12 mouse cellular contexts compared by ENCODE assay signal in genomic region chr3:27579229-27579628, GRCm38 (mm10).
DNase-seq lines count a peak whose midpoint lies in the region; ATAC-seq and TF ChIP-seq lines count a peak whose summit lies in the region.
"Had no signal": no experiment of that assay in that cellular context is flagged by ENCODE, and none has a peak within 500 bp of the region (broad histone marks: within the 10 kb centered on the region; RNA-seq: fewer than 3 reads in every experiment).

No protein-coding gene starts in this region.

- H3K27ac ChIP-seq in liver, postnatal 0 days (ENCODE audit: low read depth), result no peak overlapping the region
- H3K27ac ChIP-seq in liver, embryonic 11.5 days (ENCODE audit: low read depth, low read length), result no peak overlapping the region
- H3K27ac ChIP-seq in midbrain, embryonic 12.5 days (replicated peaks), result peak overlapping the region; percentile 27; the same call in 1 of the 2 replicates
- H3K27ac ChIP-seq in left cerebral cortex, adult 2 months, result no peak overlapping the region
- no peak overlapping the region for H3K27ac ChIP-seq in forebrain, embryonic 14.5 days (ENCODE audit: low read depth, low read length)
- H3K27ac ChIP-seq: heart, embryonic 13.5 days had no signal

- TF ChIP-seq CTCF in liver, postnatal 0 days (IDR thresholded peaks at IDR 0.05; ENCODE audit: low read depth), result no peak
- no peak for TF ChIP-seq CTCF in left cerebral cortex, adult 2 months (IDR thresholded peaks at IDR 0.05)

- DNase-seq in liver, postnatal 0 days, result peak; percentile 37
- no peak for DNase-seq in liver, embryonic 11.5 days (ENCODE audit: low spot score)
- peak; percentile 67 to 70 for DNase-seq in spleen, postnatal 36 days (ENCODE audit: low spot score in 2 of 2)
- DNase-seq in left cerebral cortex, adult 2 months (ENCODE audit: extremely low spot score in 1 of 2, low spot score in 2 of 2), result no peak
- DNase-seq in retina, postnatal 1 day, result no peak
- DNase-seq in forebrain, embryonic 14.5 days (ENCODE audit: low spot score), result no peak
- DNase-seq: adrenal gland, adult 8-10 months; left cerebral cortex, postnatal 4 days; thymus, postnatal 25 days had no signal

- no peak overlapping the region for H3K4me3 ChIP-seq in liver, postnatal 0 days (ENCODE audit: low read depth, low read length)
- H3K4me3 ChIP-seq in liver, embryonic 11.5 days (ENCODE audit: low read depth, low read length), result no peak overlapping the region
- H3K4me3 ChIP-seq in midbrain, embryonic 12.5 days, result no peak overlapping the region
- H3K4me3 ChIP-seq in left cerebral cortex, adult 2 months, result no peak overlapping the region
- no peak overlapping the region for H3K4me3 ChIP-seq in forebrain, embryonic 14.5 days (ENCODE audit: low read depth, low read length)
- H3K4me3 ChIP-seq: heart, embryonic 13.5 days had no signal

- TF ChIP-seq EP300 in liver, postnatal 0 days (IDR thresholded peaks at IDR 0.05; ENCODE audit: low read depth), result no peak

- H3K9me3 ChIP-seq in liver, postnatal 0 days (ENCODE audit: low read length), result no peaks in the 10 kb centered on the region
- no peaks in the 10 kb centered on the region for H3K9me3 ChIP-seq in liver, embryonic 11.5 days (ENCODE audit: control insufficient read depth, low read length)
- no peaks in the 10 kb centered on the region for H3K9me3 ChIP-seq in midbrain, embryonic 12.5 days
- H3K9me3 ChIP-seq in forebrain, embryonic 14.5 days (replicated peaks; ENCODE audit: control insufficient read depth, low read length), result no peaks in the 10 kb centered on the region
- H3K9me3 ChIP-seq: heart, embryonic 13.5 days had no signal

- H3K9ac ChIP-seq in liver, postnatal 0 days (replicated peaks), result no peak overlapping the region
- no peak overlapping the region for H3K9ac ChIP-seq in liver, embryonic 11.5 days (ENCODE audit: low read depth, low read length)
- H3K9ac ChIP-seq in midbrain, embryonic 12.5 days (replicated peaks), result no peak overlapping the region
- H3K9ac ChIP-seq in forebrain, embryonic 14.5 days (ENCODE audit: low read length), result no peak overlapping the region
- H3K9ac ChIP-seq: heart, embryonic 13.5 days had no signal

- H3K36me3 ChIP-seq in liver, postnatal 0 days (replicated peaks; ENCODE audit: insufficient read depth, low read length), result no peaks in the 10 kb centered on the region
- no peaks in the 10 kb centered on the region for H3K36me3 ChIP-seq in liver, embryonic 11.5 days (ENCODE audit: control insufficient read depth, insufficient read depth, low read length)
- no peaks in the 10 kb centered on the region for H3K36me3 ChIP-seq in midbrain, embryonic 12.5 days
- no peaks in the 10 kb centered on the region for H3K36me3 ChIP-seq in forebrain, embryonic 14.5 days (ENCODE audit: control insufficient read depth, insufficient read depth, low read length)
- H3K36me3 ChIP-seq: heart, embryonic 13.5 days had no signal

- no peak for ATAC-seq in liver, postnatal 0 days
- ATAC-seq in liver, embryonic 11.5 days (replicated peaks; ENCODE audit: low FRiP score), result no peak
- peak; percentile 14 to 17; a peak in 2 of 4 replicates for ATAC-seq in hematopoietic stem cell, adult 5-6 weeks (replicated peaks in 1 of 2; ENCODE audit: insufficient read depth in 1 of 2, low FRiP score in 2 of 2, low TSS enrichment in 1 of 2, low read depth in 1 of 2, poor library complexity in 2 of 2, severe bottlenecking in 2 of 2)
- ATAC-seq in midbrain, embryonic 12.5 days (ENCODE audit: low FRiP score, low read depth), result no peak
- no peak for ATAC-seq in forebrain, embryonic 14.5 days

- intact Hi-C loops in left cerebral cortex, adult 2 months (cut with DNase I), result loop anchor here (10.0 kb wide), 1 partner anchor 286 kb away; no protein-coding TSS in a partner anchor

- peak overlapping the region; percentile 42; the same call in 1 of the 2 replicates for H3K4me2 ChIP-seq in liver, postnatal 0 days (ENCODE audit: low read depth, low read length)
- no peak overlapping the region for H3K4me2 ChIP-seq in liver, embryonic 11.5 days
- H3K4me2 ChIP-seq in midbrain, embryonic 12.5 days (replicated peaks), result no peak overlapping the region
- no peak overlapping the region for H3K4me2 ChIP-seq in forebrain, embryonic 14.5 days (ENCODE audit: low read length)
- H3K4me2 ChIP-seq: heart, embryonic 13.5 days had no signal

- H3K4me1 ChIP-seq in liver, postnatal 0 days (ENCODE audit: insufficient read depth), result peaks cover 26% of the 10 kb centered on the region
- no peaks in the 10 kb centered on the region; the same call in 1 of the 2 replicates for H3K4me1 ChIP-seq in liver, embryonic 11.5 days (replicated peaks; ENCODE audit: control insufficient read depth, insufficient read depth, low read length)
- peaks cover 19% of the 10 kb centered on the region for H3K4me1 ChIP-seq in midbrain, embryonic 12.5 days
- H3K4me1 ChIP-seq in forebrain, embryonic 14.5 days (ENCODE audit: control insufficient read depth, insufficient read depth, low read length), result peaks cover 10% of the 10 kb centered on the region

- 54% methylated on average over 8 of the region's 8 CpGs for WGBS in liver, postnatal 0 days (ENCODE audit: insufficient replicate concordance)
- WGBS in liver, embryonic 11.5 days, result 77% methylated on average over 8 of the region's 8 CpGs
- 43% methylated on average over 8 of the region's 8 CpGs for WGBS in midbrain, embryonic 12.5 days
- WGBS in forebrain, embryonic 14.5 days, result 64% methylated on average over 8 of the region's 8 CpGs

- no peaks in the 10 kb centered on the region for H3K27me3 ChIP-seq in liver, postnatal 0 days (ENCODE audit: insufficient read depth, low read length)
- H3K27me3 ChIP-seq in liver, embryonic 11.5 days (replicated peaks; ENCODE audit: control insufficient read depth, insufficient read depth, low read length), result no peaks in the 10 kb centered on the region
- no peaks in the 10 kb centered on the region for H3K27me3 ChIP-seq in midbrain, embryonic 12.5 days
- H3K27me3 ChIP-seq in forebrain, embryonic 14.5 days (replicated peaks; ENCODE audit: control insufficient read depth, insufficient read depth, low read length), result no peaks in the 10 kb centered on the region
- H3K27me3 ChIP-seq: heart, embryonic 13.5 days had no signal

Comparison
In these comparisons a context has a peak if more than half of its experiments do, and no peak if none do; other contexts are left out.
1. DNase-seq: peak in liver, postnatal 0 days (single experiment) and spleen, postnatal 36 days (2 of 2); none in liver, embryonic 11.5 days (single experiment), left cerebral cortex, adult 2 months (0 of 2), retina, postnatal 1 day (single experiment) and forebrain, embryonic 14.5 days (single experiment).
2. ATAC-seq: peak in hematopoietic stem cell, adult 5-6 weeks (2 of 2); none in liver, postnatal 0 days (single experiment), liver, embryonic 11.5 days (single experiment), midbrain, embryonic 12.5 days (single experiment) and forebrain, embryonic 14.5 days (single experiment).